In the genomic region with DNA sequence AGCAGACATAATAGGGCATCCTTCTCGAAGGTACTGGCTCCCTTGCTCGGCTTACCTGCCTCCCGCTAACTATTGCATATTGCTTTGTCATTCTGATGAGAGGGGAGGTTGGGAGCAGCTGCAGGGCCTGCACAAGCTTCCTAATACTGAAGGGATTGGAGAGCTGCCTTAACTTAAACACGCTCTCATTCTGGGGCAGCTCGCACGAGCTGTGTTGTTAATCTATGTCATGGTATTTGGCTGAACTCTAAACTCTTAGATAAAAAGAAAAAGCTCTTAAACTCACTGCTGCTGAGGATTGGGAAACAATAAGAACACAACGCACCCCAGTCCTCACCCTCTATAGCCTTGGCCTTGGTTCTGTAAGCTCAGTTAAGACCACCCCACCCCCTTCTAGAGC, we compare ENCODE assay signal across 14 mouse cellular contexts.
DNase-seq lines count a peak whose midpoint lies in the region; ATAC-seq and TF ChIP-seq lines count a peak whose summit lies in the region.
"Had no signal": no experiment of that assay in that cellular context is flagged by ENCODE, and none has a peak within 500 bp of the region (broad histone marks: within the 10 kb centered on the region; RNA-seq: fewer than 3 reads in every experiment).

No protein-coding gene starts in this region.

- no peak for TF ChIP-seq POLR2A in cortical plate, adult 2 months (IDR thresholded peaks at IDR 0.05; ENCODE audit: extremely low read depth, insufficient read depth, low read length)

- H3K27ac ChIP-seq in hindbrain, embryonic 13.5 days: peak overlapping the region; percentile 60
- no peak overlapping the region for H3K27ac ChIP-seq in hindbrain, embryonic 12.5 days
- H3K27ac ChIP-seq in lung, postnatal 0 days (ENCODE audit: low read length): no peak overlapping the region
- peak overlapping the region; percentile 49 for H3K27ac ChIP-seq in cortical plate, adult 2 months (ENCODE audit: insufficient read depth, low read length)
- H3K27ac ChIP-seq in neural tube, embryonic 14.5 days (ENCODE audit: low read depth, low read length): no peak overlapping the region
- H3K27ac ChIP-seq: heart, embryonic 13.5 days; limb, embryonic 15.5 days had no signal

- no peak overlapping the region for H3K9ac ChIP-seq in hindbrain, embryonic 13.5 days
- no peak overlapping the region for H3K9ac ChIP-seq in hindbrain, embryonic 12.5 days
- H3K9ac ChIP-seq in lung, postnatal 0 days (replicated peaks; ENCODE audit: low read depth): no peak overlapping the region
- no peak overlapping the region for H3K9ac ChIP-seq in neural tube, embryonic 14.5 days (replicated peaks; ENCODE audit: low read depth, low read length)
- H3K9ac ChIP-seq: heart, embryonic 13.5 days; limb, embryonic 15.5 days had no signal

- DNase-seq in lung, postnatal 0 days (ENCODE audit: low spot score): peak; percentile 64
- no peak for DNase-seq in lung, postnatal 10 days
- DNase-seq in thymus, postnatal 36 days: no peak
- no peak for DNase-seq in left cerebral cortex, adult 18-20 months (ENCODE audit: low spot score in 2 of 2)
- DNase-seq: B cell, adult 2 months; cerebellum, adult 9-10 months; kidney, postnatal 4 days; lung, postnatal 36 days had no signal

- WGBS in hindbrain, embryonic 13.5 days: 39% methylated on average over 7 of the region's 7 CpGs
- WGBS in hindbrain, embryonic 12.5 days: 62% methylated on average over 7 of the region's 7 CpGs
- WGBS in lung, postnatal 0 days: 62% methylated on average over 7 of the region's 7 CpGs
- 24% methylated on average over 7 of the region's 7 CpGs for WGBS in neural tube, embryonic 14.5 days

- peaks cover 29% of the 10 kb centered on the region for H3K4me1 ChIP-seq in hindbrain, embryonic 13.5 days (replicated peaks)
- peaks cover 9% of the 10 kb centered on the region; the same call in 1 of the 2 replicates for H3K4me1 ChIP-seq in hindbrain, embryonic 12.5 days
- peaks cover 6% of the 10 kb centered on the region; the same call in 1 of the 2 replicates for H3K4me1 ChIP-seq in lung, postnatal 0 days (ENCODE audit: insufficient read depth, low read depth, low read length)
- H3K4me1 ChIP-seq in cortical plate, adult 2 months (ENCODE audit: control insufficient read depth, insufficient read depth, low read length): peaks cover 9% of the 10 kb centered on the region
- no peaks in the 10 kb centered on the region; the same call in 1 of the 2 replicates for H3K4me1 ChIP-seq in neural tube, embryonic 14.5 days (ENCODE audit: control insufficient read depth, insufficient read depth, low read length)
- H3K4me1 ChIP-seq: limb, embryonic 15.5 days had no signal

- no peak for TF ChIP-seq CTCF in lung, postnatal 0 days (IDR thresholded peaks at IDR 0.05)
- no peak for TF ChIP-seq CTCF in cortical plate, adult 2 months (IDR thresholded peaks at IDR 0.05; ENCODE audit: extremely low read depth, insufficient read depth, low read length)

- H3K27me3 ChIP-seq in hindbrain, embryonic 13.5 days: no peaks in the 10 kb centered on the region
- no peaks in the 10 kb centered on the region for H3K27me3 ChIP-seq in hindbrain, embryonic 12.5 days
- no peaks in the 10 kb centered on the region for H3K27me3 ChIP-seq in lung, postnatal 0 days (replicated peaks; ENCODE audit: insufficient read depth, low read length)
- no peaks in the 10 kb centered on the region for H3K27me3 ChIP-seq in neural tube, embryonic 14.5 days (ENCODE audit: control insufficient read depth, insufficient read depth, low read length)
- H3K27me3 ChIP-seq: heart, embryonic 13.5 days; limb, embryonic 15.5 days had no signal

- ATAC-seq in hindbrain, embryonic 13.5 days (ENCODE audit: low FRiP score): no peak
- no peak for ATAC-seq in hindbrain, embryonic 12.5 days (ENCODE audit: low FRiP score)
- peak; percentile 47 for ATAC-seq in lung, postnatal 0 days
- ATAC-seq in neural tube, embryonic 14.5 days (ENCODE audit: low read depth): 0 out of 2 replicates have a peak, but pooled peaks have one; percentile 60

- H3K36me3 ChIP-seq in hindbrain, embryonic 13.5 days: peaks cover 19% of the 10 kb centered on the region
- peaks cover 7% of the 10 kb centered on the region for H3K36me3 ChIP-seq in hindbrain, embryonic 12.5 days
- H3K36me3 ChIP-seq in lung, postnatal 0 days (ENCODE audit: insufficient read depth, low read length): no peaks in the 10 kb centered on the region
- H3K36me3 ChIP-seq in neural tube, embryonic 14.5 days (ENCODE audit: control insufficient read depth, insufficient read depth, low read length): 0 out of 2 replicates have a peak, but pooled peaks cover 10% of the 10 kb centered on the region

- no peak overlapping the region for H3K4me2 ChIP-seq in hindbrain, embryonic 13.5 days
- no peak overlapping the region for H3K4me2 ChIP-seq in hindbrain, embryonic 12.5 days (replicated peaks)
- H3K4me2 ChIP-seq in lung, postnatal 0 days (replicated peaks; ENCODE audit: low read depth, low read length): no peak overlapping the region
- no peak overlapping the region for H3K4me2 ChIP-seq in neural tube, embryonic 14.5 days (ENCODE audit: low read depth, low read length)
- H3K4me2 ChIP-seq: heart, embryonic 13.5 days; limb, embryonic 15.5 days had no signal

- H3K4me3 ChIP-seq in hindbrain, embryonic 13.5 days: no peak overlapping the region
- H3K4me3 ChIP-seq in hindbrain, embryonic 12.5 days: no peak overlapping the region
- H3K4me3 ChIP-seq in lung, postnatal 0 days (ENCODE audit: low read depth, low read length): no peak overlapping the region
- no peak overlapping the region for H3K4me3 ChIP-seq in cortical plate, adult 2 months (ENCODE audit: insufficient read depth, low read length)
- no peak overlapping the region for H3K4me3 ChIP-seq in neural tube, embryonic 14.5 days (ENCODE audit: low read depth, low read length)
- H3K4me3 ChIP-seq: heart, embryonic 13.5 days; limb, embryonic 15.5 days had no signal

- no peak for TF ChIP-seq EP300 in lung, postnatal 0 days (IDR thresholded peaks at IDR 0.05)

- H3K9me3 ChIP-seq in hindbrain, embryonic 13.5 days: no peaks in the 10 kb centered on the region
- H3K9me3 ChIP-seq in hindbrain, embryonic 12.5 days (replicated peaks): no peaks in the 10 kb centered on the region
- no peaks in the 10 kb centered on the region for H3K9me3 ChIP-seq in lung, postnatal 0 days (ENCODE audit: low read length)
- H3K9me3 ChIP-seq in neural tube, embryonic 14.5 days (ENCODE audit: control insufficient read depth, low read length): no peaks in the 10 kb centered on the region
- H3K9me3 ChIP-seq: heart, embryonic 13.5 days; limb, embryonic 15.5 days had no signal

Comparison
In these comparisons a context has a peak if more than half of its experiments do, and no peak if none do; other contexts are left out.
1. H3K27ac ChIP-seq: peak in hindbrain, embryonic 13.5 days (single experiment) and cortical plate, adult 2 months (single experiment); none in hindbrain, embryonic 12.5 days (single experiment), lung, postnatal 0 days (single experiment) and neural tube, embryonic 14.5 days (single experiment).
2. ATAC-seq: peak in lung, postnatal 0 days (single experiment) and neural tube, embryonic 14.5 days (single experiment); none in hindbrain, embryonic 13.5 days (single experiment) and hindbrain, embryonic 12.5 days (single experiment).